Mouse (Mus musculus): ENCODE results near the gene Ociad2.

DNA sequence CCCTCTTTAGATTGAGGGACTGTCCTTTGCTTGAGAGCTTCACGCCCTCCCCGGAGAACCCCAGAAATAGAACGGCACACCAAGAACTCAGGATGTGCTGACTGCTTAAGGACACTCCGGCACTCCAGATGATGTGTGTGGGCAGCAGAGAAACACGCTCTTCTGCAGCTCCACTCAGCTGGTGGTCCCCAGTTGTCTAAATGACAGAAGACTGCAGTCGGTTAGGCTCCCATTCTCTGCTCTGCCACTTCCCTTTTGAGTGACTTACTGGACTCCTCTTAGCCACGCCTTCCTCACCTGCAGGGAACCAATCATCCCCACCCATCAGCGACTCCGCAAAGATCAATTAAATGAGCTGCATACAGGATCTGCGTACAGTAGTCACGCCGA is 18.9 kb upstream of the Ociad2 start:
- TF ChIP-seq CTCF (IDR thresholded peaks at IDR 0.05; ENCODE audit: low read depth), result no peak
- no peak for TF ChIP-seq EP300 (IDR thresholded peaks at IDR 0.05; ENCODE audit: low read depth)
